Mouse (Mus musculus): ENCODE measurements at regions not wholly inside any gene's neighbourhood (a gene's known extent, or its start where the extent isn't known, plus 50 kb on each side); places are given as distances from the start of the nearest gene placed in this dataset.

DNA sequence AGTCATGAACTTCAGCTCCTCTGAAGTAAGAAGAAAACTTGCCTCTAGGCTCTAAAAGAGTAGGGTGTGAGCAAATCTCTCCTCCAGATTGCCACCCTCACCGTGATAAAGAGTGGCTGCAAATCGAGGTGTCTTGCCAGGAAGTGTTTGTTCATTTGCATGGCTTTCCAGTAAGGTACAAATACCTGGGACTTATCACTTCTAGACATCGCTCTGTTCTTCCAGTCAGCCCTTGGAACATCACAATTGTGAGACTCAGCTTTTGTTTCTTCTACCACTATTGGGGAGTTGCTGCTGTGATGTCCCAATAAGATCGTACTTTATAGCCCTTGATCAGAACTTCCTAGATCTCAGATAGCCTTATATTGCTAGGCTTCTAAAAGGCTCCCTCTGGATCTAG is 566.9 kb upstream of the A1bg start:
- Histone ChIP-seq H3K9ac (ENCODE audit: low read depth, low read length) (no peak overlapping the region), H3K4me3 (ENCODE audit: insufficient read depth, low read depth, low read length) (no peak overlapping the region), H3K4me1 (ENCODE audit: control insufficient read depth, insufficient read depth, low read length) (no peaks in the 10 kb centered on the region), H3K79me2 (ENCODE audit: control insufficient read depth, insufficient read depth, low read length) (no peaks in the 10 kb centered on the region), H3K27ac (replicated peaks; ENCODE audit: insufficient read depth, low read depth, low read length) (no peak overlapping the region), H3K36me3 (ENCODE audit: control insufficient read depth, insufficient read depth, low read length) (no peaks in the 10 kb centered on the region), H3K27me3 (ENCODE audit: control insufficient read depth, insufficient read depth, low read length) (no peaks in the 10 kb centered on the region)
- no peak for DNase-seq (ENCODE audit: extremely low read depth, low read depth, low spot score)
- no peak for TF ChIP-seq CTCF (IDR thresholded peaks at IDR 0.05; ENCODE audit: low read depth, low read length)
- TF ChIP-seq POLR2A (IDR thresholded peaks at IDR 0.05; ENCODE audit: extremely low read depth, insufficient read depth, low read length), result no peak
- WGBS, result 82% methylated on average over 4 of the region's 4 CpGs

DNA sequence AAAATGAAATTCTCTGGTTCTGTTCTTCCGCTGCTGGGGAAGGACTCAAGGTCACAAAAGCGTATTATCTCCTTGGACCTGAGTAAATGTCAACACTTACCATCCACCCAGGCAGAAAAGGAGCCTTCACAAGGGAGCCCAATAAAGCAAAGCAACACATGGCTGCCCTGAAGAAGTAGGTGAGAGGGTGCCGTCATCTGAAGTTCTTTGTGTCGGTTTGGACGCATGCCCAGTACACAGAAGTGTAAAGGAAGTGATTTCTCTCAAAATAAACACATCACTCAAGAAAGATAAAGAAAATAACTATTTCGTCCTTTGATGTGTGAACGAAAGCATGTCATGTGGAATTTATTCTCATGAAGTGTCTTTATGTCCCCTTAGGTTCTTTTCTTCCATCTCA is 559.0 kb upstream of the A1bg start:
- 75% methylated on average over 7 of the region's 7 CpGs for WGBS

DNA sequence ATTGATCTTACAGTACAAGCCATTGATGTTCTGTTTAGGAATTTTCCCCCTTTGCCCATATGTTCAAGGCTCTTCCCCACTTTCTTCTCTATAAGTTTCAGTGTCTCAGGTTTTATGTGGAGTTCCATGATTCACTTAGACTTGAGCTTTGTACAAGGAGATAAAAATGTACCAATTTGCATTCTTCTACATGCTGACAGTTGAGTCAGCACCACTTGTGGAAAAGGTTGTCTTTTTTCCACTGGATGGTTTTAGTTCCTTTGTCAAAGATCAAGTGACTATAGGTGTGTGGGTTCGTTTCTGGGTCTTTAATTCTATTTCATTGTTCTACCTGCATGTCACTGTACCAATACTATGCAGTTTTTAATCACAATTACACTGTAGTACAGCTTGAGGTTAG is 551.1 kb upstream of the A1bg start:
- H3K4me3 ChIP-seq (ENCODE audit: insufficient read depth, low read depth, low read length), result no peak overlapping the region
- 17% methylated on average over 1 of the region's 1 CpGs for WGBS
- no peak for DNase-seq (ENCODE audit: extremely low read depth, low read depth, low spot score)
- H3K36me3 ChIP-seq (ENCODE audit: control insufficient read depth, insufficient read depth, low read length), result no peaks in the 10 kb centered on the region
- H3K79me2 ChIP-seq (ENCODE audit: control insufficient read depth, insufficient read depth, low read length), result no peaks in the 10 kb centered on the region
- H3K27ac ChIP-seq (replicated peaks; ENCODE audit: insufficient read depth, low read depth, low read length), result no peak overlapping the region
- H3K4me1 ChIP-seq (ENCODE audit: control insufficient read depth, insufficient read depth, low read length), result no peaks in the 10 kb centered on the region
- no peak for TF ChIP-seq CTCF (IDR thresholded peaks at IDR 0.05; ENCODE audit: low read depth, low read length)
- no peak for TF ChIP-seq POLR2A (IDR thresholded peaks at IDR 0.05; ENCODE audit: extremely low read depth, insufficient read depth, low read length)
- no peaks in the 10 kb centered on the region for H3K27me3 ChIP-seq (ENCODE audit: control insufficient read depth, insufficient read depth, low read length)
- no peak overlapping the region for H3K9ac ChIP-seq (ENCODE audit: low read depth, low read length)

More for the DNA sequence above, 559.0 kb upstream of the A1bg start:
- H3K27ac ChIP-seq (replicated peaks; ENCODE audit: insufficient read depth, low read depth, low read length), result no peak overlapping the region
- H3K4me3 ChIP-seq (ENCODE audit: insufficient read depth, low read depth, low read length), result no peak overlapping the region
- no peaks in the 10 kb centered on the region for H3K27me3 ChIP-seq (ENCODE audit: control insufficient read depth, insufficient read depth, low read length)
- H3K36me3 ChIP-seq (ENCODE audit: control insufficient read depth, insufficient read depth, low read length), result no peaks in the 10 kb centered on the region
- no peak for TF ChIP-seq POLR2A (IDR thresholded peaks at IDR 0.05; ENCODE audit: extremely low read depth, insufficient read depth, low read length)
- TF ChIP-seq CTCF (IDR thresholded peaks at IDR 0.05; ENCODE audit: low read depth, low read length), result no peak
- H3K4me1 ChIP-seq (ENCODE audit: control insufficient read depth, insufficient read depth, low read length), result no peaks in the 10 kb centered on the region; the same call in 1 of the 2 replicates
- H3K79me2 ChIP-seq (ENCODE audit: control insufficient read depth, insufficient read depth, low read length), result no peaks in the 10 kb centered on the region
- H3K9ac ChIP-seq (ENCODE audit: low read depth, low read length), result no peak overlapping the region
- DNase-seq (ENCODE audit: extremely low read depth, low read depth, low spot score), result no peak

- no peak overlapping the region for H3K27ac ChIP-seq (replicated peaks; ENCODE audit: insufficient read depth, low read depth, low read length)
- H3K4me1 ChIP-seq (ENCODE audit: control insufficient read depth, insufficient read depth, low read length), result peaks cover 4% of the 10 kb centered on the region; the same call in 1 of the 2 replicates
- no peak for DNase-seq (ENCODE audit: extremely low read depth, low read depth, low spot score)
- H3K4me3 ChIP-seq (ENCODE audit: insufficient read depth, low read depth, low read length), result no peak overlapping the region
- H3K36me3 ChIP-seq (ENCODE audit: control insufficient read depth, insufficient read depth, low read length), result no peaks in the 10 kb centered on the region
- WGBS, result 89% methylated on average over 5 of the region's 5 CpGs
- H3K79me2 ChIP-seq (ENCODE audit: control insufficient read depth, insufficient read depth, low read length), result no peaks in the 10 kb centered on the region
- H3K9ac ChIP-seq (ENCODE audit: low read depth, low read length), result no peak overlapping the region
- no peaks in the 10 kb centered on the region for H3K27me3 ChIP-seq (ENCODE audit: control insufficient read depth, insufficient read depth, low read length)
- TF ChIP-seq POLR2A (IDR thresholded peaks at IDR 0.05; ENCODE audit: extremely low read depth, insufficient read depth, low read length), result no peak
- no peak for TF ChIP-seq CTCF (IDR thresholded peaks at IDR 0.05; ENCODE audit: low read depth, low read length)
Observed at GRCm38 (mm10) chr15:61455042-61455441, 532.2 kb upstream of the A1bg start.

- 55% methylated on average over 1 of the region's 1 CpGs for WGBS
- no peaks in the 10 kb centered on the region for H3K79me2 ChIP-seq (ENCODE audit: control insufficient read depth, insufficient read depth, low read length)
- H3K9ac ChIP-seq (ENCODE audit: low read depth, low read length), result no peak overlapping the region
- H3K27me3 ChIP-seq (ENCODE audit: control insufficient read depth, insufficient read depth, low read length), result no peaks in the 10 kb centered on the region
- H3K4me3 ChIP-seq (ENCODE audit: insufficient read depth, low read depth, low read length), result no peak overlapping the region
- no peak for DNase-seq (ENCODE audit: extremely low read depth, low read depth, low spot score)
- peaks cover 4% of the 10 kb centered on the region; the same call in 1 of the 2 replicates for H3K4me1 ChIP-seq (ENCODE audit: control insufficient read depth, insufficient read depth, low read length)
- no peaks in the 10 kb centered on the region for H3K36me3 ChIP-seq (ENCODE audit: control insufficient read depth, insufficient read depth, low read length)
- no peak for TF ChIP-seq POLR2A (IDR thresholded peaks at IDR 0.05; ENCODE audit: extremely low read depth, insufficient read depth, low read length)
- no peak for TF ChIP-seq CTCF (IDR thresholded peaks at IDR 0.05; ENCODE audit: low read depth, low read length)
- H3K27ac ChIP-seq (replicated peaks; ENCODE audit: insufficient read depth, low read depth, low read length), result no peak overlapping the region
Observed at GRCm38 (mm10) chr15:61454350-61454671, 531.5 kb upstream of the A1bg start.

DNA sequence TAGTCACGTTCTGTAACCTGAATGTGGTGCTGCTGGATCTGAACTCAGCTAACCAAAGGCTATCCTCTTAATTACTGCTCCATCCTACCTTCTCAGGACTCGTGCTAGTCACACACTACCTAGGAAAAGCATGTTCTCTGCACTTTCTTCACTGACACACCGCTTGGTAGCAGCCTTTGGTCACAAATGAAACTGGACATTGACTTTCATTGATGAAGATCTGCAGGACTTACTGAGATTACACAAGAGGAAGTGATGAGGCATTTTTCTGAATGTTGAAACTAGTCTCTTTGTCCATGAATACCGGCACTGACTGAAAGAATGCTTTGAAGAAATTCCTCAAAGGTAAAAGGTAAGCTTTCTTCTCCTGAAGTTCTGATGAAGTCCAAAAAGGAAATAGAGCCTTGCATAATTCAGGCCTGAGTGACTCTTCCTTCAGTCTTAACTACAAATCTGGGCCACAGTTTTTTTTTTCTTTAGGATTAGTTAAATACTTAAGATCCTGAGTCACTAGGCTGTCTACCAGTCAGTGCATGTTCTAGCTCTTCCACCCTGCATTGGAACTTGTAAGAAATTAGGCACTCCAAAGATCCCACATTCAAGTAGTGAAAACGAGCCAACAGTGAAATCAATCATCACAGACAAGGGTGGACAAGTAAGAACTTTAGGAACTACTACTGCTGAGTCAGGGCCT is 531.0 kb upstream of the A1bg start:
- 0 out of 2 replicates have a peak, but pooled peaks have one; percentile 8 for TF ChIP-seq CTCF (IDR thresholded peaks at IDR 0.05; ENCODE audit: low read depth, low read length)
- no peak for TF ChIP-seq POLR2A (IDR thresholded peaks at IDR 0.05; ENCODE audit: extremely low read depth, insufficient read depth, low read length)
- no peaks in the 10 kb centered on the region for H3K79me2 ChIP-seq (ENCODE audit: control insufficient read depth, insufficient read depth, low read length)
- peak; percentile 74 for DNase-seq (ENCODE audit: extremely low read depth, low read depth, low spot score)
- no peak overlapping the region for H3K9ac ChIP-seq (ENCODE audit: low read depth, low read length)
- no peaks in the 10 kb centered on the region for H3K36me3 ChIP-seq (ENCODE audit: control insufficient read depth, insufficient read depth, low read length)
- no peaks in the 10 kb centered on the region for H3K27me3 ChIP-seq (ENCODE audit: control insufficient read depth, insufficient read depth, low read length)
- 45% methylated on average over 5 of the region's 5 CpGs for WGBS
- no peak overlapping the region for H3K27ac ChIP-seq (replicated peaks; ENCODE audit: insufficient read depth, low read depth, low read length)
- H3K4me3 ChIP-seq (ENCODE audit: insufficient read depth, low read depth, low read length), result no peak overlapping the region
- H3K4me1 ChIP-seq (ENCODE audit: control insufficient read depth, insufficient read depth, low read length), result peaks cover 4% of the 10 kb centered on the region; the same call in 1 of the 2 replicates

Measured in liver, adult 2 months (tissue).